Mouse (Mus musculus) lung, postnatal 36 days (tissue): ENCODE data around the gene Il17f.
"Not testable (repeated sequence)": the region's sequence is repeated elsewhere in the genome, so short reads cannot be mapped to it uniquely, and the experiment has no call there.

Source experiments
- DNase-seq: peaks from one replicate; pipeline ENCODE4 v3.0.0; 2022; ENCODE audit warnings: mixed read lengths

Gene Il17f

GRCm38 (mm10) chr1:20778366-20778765 is 12.1 kb downstream of the Il17f start:
- DNase-seq, result no peak

- DNase-seq, result not testable (repeated sequence)
These were observed 16.2 kb downstream of the Il17f start for GRCm38 (mm10) chr1:20774026-20774730.

- no peak for DNase-seq
These were observed 23.9 kb downstream of the Il17f start for GRCm38 (mm10) chr1:20766526-20766925.

- DNase-seq, result no peak
These were observed 29.0 kb downstream of the Il17f start for GRCm38 (mm10) chr1:20761411-20761810.

GRCm38 (mm10) chr1:20760331-20760730 is 30.1 kb downstream of the Il17f start:
- DNase-seq, result no peak

- DNase-seq, result no peak
These were observed 30.6 kb downstream of the Il17f start for GRCm38 (mm10) chr1:20759799-20760198.

GRCm38 (mm10) chr1:20757586-20757985 is 32.8 kb downstream of the Il17f start:
- DNase-seq, result no peak

- no peak for DNase-seq
These were observed 36.0 kb downstream of the Il17f start for GRCm38 (mm10) chr1:20754439-20754838.

GRCm38 (mm10) chr1:20740496-20740998 is 49.9 kb downstream of the Il17f start:
- no peak for DNase-seq

GRCm38 (mm10) chr1:20738483-20738882 is 51.9 kb downstream of the Il17f start:
- no peak for DNase-seq

GRCm38 (mm10) chr1:20736572-20736971 is 53.8 kb downstream of the Il17f start:
- no peak for DNase-seq

GRCm38 (mm10) chr1:20730903-20731302 is 59.5 kb downstream of the Il17f start, which contains the start of gene Il17a:
Il17a (plus strand) TSS chr1:20730905.
- no peak for DNase-seq
